Mouse (Mus musculus): ENCODE measurements around the gene Cdkl2. TPM values are rescaled to one million over a fixed set of nuclear protein-coding genes. Genes with fewer than 3 reads are reported as not detected.

Gene Cdkl2
- polyA plus RNA-seq, 1 experiment from 2014 or later: 1.3 TPM

Other genes with a start within 250 kb of the Cdkl2 start
- gene Rchy1, start 80.8 kb downstream of the Cdkl2 start, polyA plus RNA-seq (2014; fragmentation: Nextera tagmentation; extraction: Ambion mirVana): 49.9 and 56.9 TPM in 2 replicates
- not detected in 2 replicates for gene Odaph, start 56.4 kb downstream of the Cdkl2 start, polyA plus RNA-seq (2014; fragmentation: Nextera tagmentation; extraction: Ambion mirVana)
- gene G3bp2, start 39.8 kb upstream of the Cdkl2 start, polyA plus RNA-seq (2014; fragmentation: Nextera tagmentation; extraction: Ambion mirVana): 159 and 214 TPM in 2 replicates
- gene Uso1, start 94.1 kb upstream of the Cdkl2 start, polyA plus RNA-seq (2014; fragmentation: Nextera tagmentation; extraction: Ambion mirVana): 29.0 and 33.4 TPM in 2 replicates
- gene U90926, start 171.5 kb upstream of the Cdkl2 start, polyA plus RNA-seq (2014; fragmentation: Nextera tagmentation; extraction: Ambion mirVana): not detected in 2 replicates
- 0.31 TPM in 1 of 2 replicates, not detected in the other for gene Ppef2, start 212.4 kb upstream of the Cdkl2 start, polyA plus RNA-seq (2014; fragmentation: Nextera tagmentation; extraction: Ambion mirVana)
- 18.6 and 22.9 TPM in 2 replicates for gene Naaa, start 234.3 kb upstream of the Cdkl2 start, polyA plus RNA-seq (2014; fragmentation: Nextera tagmentation; extraction: Ambion mirVana)

Measured in kidney, embryonic 14.5 days (tissue).